Mouse (Mus musculus) liver, embryonic 14.5 days (tissue): ENCODE measurements around the gene Slc16a11. TPM values are rescaled to one million over a fixed set of nuclear protein-coding genes. Genes with fewer than 3 reads are reported as not detected.
"Not testable (repeated sequence)": the region's sequence is repeated elsewhere in the genome, so short reads cannot be mapped to it uniquely, and the experiment has no call there.

Experiments
- ATAC-seq: fragments of 200-750 bp; cut with Nextera tagmentation; 2 replicates; pipeline ENCODE4 v1.8.0; 2017; ENCODE audit warnings: moderate number of reproducible peaks, mild to moderate bottlenecking, moderate library complexity; ENCODE audit not compliant: insufficient read depth
- DNase-seq, 3 experiments: peaks; one replicate each; pipeline ENCODE4 v3.0.0-alpha.2; 2012 to 2013; ENCODE audit warnings: low read depth in 3 of 3, low spot score in 3 of 3
- H3K27ac ChIP-seq: fragments of 300-500 bp; sonication (generic); 2 replicates; pipeline ENCODE4 v1.5.1; 2014; ENCODE audit warnings: moderate library complexity, mild to moderate bottlenecking, control low read depth, inconsistent platforms
- H3K27me3 ChIP-seq: fragments of 300-500 bp; sonication (generic); 2 replicates; pipeline ENCODE4 v1.6.1; 2014; ENCODE audit warnings: mild to moderate bottlenecking, low read length, moderate library complexity; ENCODE audit not compliant: control insufficient read depth, insufficient read depth
- H3K36me3 ChIP-seq: fragments of 300-500 bp; sonication (generic); replicated peaks from 2 replicates; pipeline ENCODE4 v1.6.1; 2014; ENCODE audit warnings: low read depth; ENCODE audit not compliant: control insufficient read depth, insufficient read depth
- H3K4me1 ChIP-seq, 2 experiments: fragments of 200-500 bp in 1 of 2; fragments of 300-500 bp in 1 of 2; sonication (generic) in 1 of 2; replicated peaks; 2 replicates each; pipeline ENCODE4 v1.6.1; 2012 to 2014; ENCODE audit warnings: antibody characterized with exemption in 1 of 2, inconsistent platforms in 1 of 2, low read length in 1 of 2; ENCODE audit not compliant: control insufficient read depth in 2 of 2, insufficient read depth in 2 of 2
- H3K4me2 ChIP-seq: fragments of 300-500 bp; sonication (generic); 2 replicates; pipeline ENCODE4 v1.6.1; 2014; ENCODE audit warnings: low read depth, mild to moderate bottlenecking, control low read depth, moderate library complexity
- H3K4me3 ChIP-seq, 2 experiments: fragments of 200-500 bp in 1 of 2; fragments of 300-500 bp in 1 of 2; sonication (generic) in 1 of 2; 2 replicates each; pipeline ENCODE4 v1.5.1; 2012 to 2014; ENCODE audit warnings: low read depth in 2 of 2, low read length in 2 of 2, mild to moderate bottlenecking in 2 of 2, control low read depth in 1 of 2, inconsistent platforms in 1 of 2, moderate library complexity in 1 of 2; ENCODE audit not compliant: insufficient read depth in 1 of 2
- H3K9ac ChIP-seq: fragments of 300-500 bp; sonication (generic); replicated peaks from 2 replicates; pipeline ENCODE4 v1.6.1; 2014; ENCODE audit warnings: mild to moderate bottlenecking, control low read depth, moderate library complexity
- H3K9me3 ChIP-seq: fragments of 300-500 bp; sonication (generic); 2 replicates; pipeline ENCODE4 v1.6.1; 2016; ENCODE audit warnings: low read length, mixed read lengths; ENCODE audit not compliant: control insufficient read depth
- CTCF ChIP-seq: IDR thresholded peaks from 2 replicates; pipeline ENCODE4 v1.5.1; 2016; ENCODE audit warnings: antibody characterized with exemption, low read depth, control low read depth
- EP300 ChIP-seq: IDR thresholded peaks from 2 replicates; pipeline ENCODE4 v1.6.1; 2016; ENCODE audit warnings: antibody characterized with exemption, low read depth
- WGBS: fragments of 180-500 bp; shearing (Covaris S2); extraction: QIAGEN DNeasy Blood & Tissue Kit; methylation state at CpG from one replicate; pipeline ENCODE4 v1.1.7; 2014; ENCODE audit not compliant: insufficient replicate concordance; 5-methylcytosine and 5-hydroxymethylcytosine counted together
- polyA plus RNA-seq, 2 experiments: library from polyadenylated mRNA; depleted of rRNA in 1 of 2; stranded (reverse) in 1 of 2; unstranded in 1 of 2; fragments of >200 nt; fragmentation: Nextera tagmentation in 1 of 2; extraction: Ambion mirVana in 1 of 2; gene quantifications; 2 replicates each; pipeline versions ENCODE4 v1.2.1 to v1.2.3; 2012 to 2014

Slc16a11 gene
- polyA plus RNA-seq (2012; rRNA removed) (0.52 and 0.79 TPM in 2 replicates), polyA plus RNA-seq (2014; fragmentation: Nextera tagmentation; extraction: Ambion mirVana) (0.47 TPM in 2 replicates)

GRCm38 (mm10) chr11:70212423-70212822 is at the start of gene Slc16a11:
Gene Slc16a11 (plus strand): TSS chr11:70212752.
- DNase-seq (no peak), ATAC-seq (no peak)
- Histone ChIP-seq H3K4me2 (peak within 1 kb of the TSS; percentile 43; the same call in 1 of the 2 replicates), H3K36me3 (no peaks in the 10 kb centered on the region), H3K9me3 (no peaks in the 10 kb centered on the region), H3K9ac (no peak within 1 kb of the TSS), H3K27me3 (peaks cover 44% of the 10 kb centered on the region), H3K4me3 (no peak within 1 kb of the TSS), H3K27ac (no peak within 1 kb of the TSS), H3K4me1 (no peaks in the 10 kb centered on the region)
- WGBS, result 56% methylated on average over 6 of the region's 6 CpGs
- TF ChIP-seq CTCF (no peak), EP300 (no peak)

- Histone ChIP-seq H3K9ac (no peak overlapping the region), H3K4me2 (no peak overlapping the region), H3K36me3 (no peaks in the 10 kb centered on the region), H3K27ac (no peak overlapping the region), H3K27me3 (no peaks in the 10 kb centered on the region), H3K4me1 (no peaks in the 10 kb centered on the region), H3K4me3 (no peak overlapping the region), H3K9me3 (no peaks in the 10 kb centered on the region)
- no peak for TF ChIP-seq CTCF
- TF ChIP-seq EP300, result no peak
- DNase-seq (no peak), ATAC-seq (no peak)
- 40% methylated on average over 16 of the region's 16 CpGs for WGBS
Measured at GRCm38 (mm10) chr11:70165972-70166921, 46.3 kb upstream of the Slc16a11 start.

- H3K9me3 ChIP-seq, result no peaks in the 10 kb centered on the region
- H3K27me3 ChIP-seq, result no peaks in the 10 kb centered on the region
- H3K4me2 ChIP-seq, result no peak overlapping the region
- ATAC-seq, result no peak
- no peaks in the 10 kb centered on the region for H3K4me1 ChIP-seq
- H3K36me3 ChIP-seq, result no peaks in the 10 kb centered on the region
- H3K9ac ChIP-seq, result no peak overlapping the region
- TF ChIP-seq EP300 (no peak), CTCF (no peak)
- no peak overlapping the region for H3K4me3 ChIP-seq
- no peak for DNase-seq
- WGBS, result 53% methylated on average over 7 of the region's 7 CpGs
- no peak overlapping the region for H3K27ac ChIP-seq
Measured at GRCm38 (mm10) chr11:70168136-70168535, 44.4 kb upstream of the Slc16a11 start.

- not testable (repeated sequence) for ATAC-seq
- 65% methylated on average over 7 of the region's 7 CpGs for WGBS
Measured at GRCm38 (mm10) chr11:70169471-70169870, 43.1 kb upstream of the Slc16a11 start.

GRCm38 (mm10) chr11:70170291-70170690 is 42.3 kb upstream of the Slc16a11 start:
- Histone ChIP-seq H3K4me3 (no peak overlapping the region), H3K27me3 (no peaks in the 10 kb centered on the region), H3K27ac (no peak overlapping the region), H3K9me3 (no peaks in the 10 kb centered on the region), H3K4me1 (no peaks in the 10 kb centered on the region), H3K9ac (no peak overlapping the region), H3K36me3 (no peaks in the 10 kb centered on the region), H3K4me2 (no peak overlapping the region)
- WGBS, result 67% methylated on average over 7 of the region's 7 CpGs
- no peak for ATAC-seq
- TF ChIP-seq EP300 (no peak), CTCF (no peak)
- DNase-seq, result no peak

More at GRCm38 (mm10) chr11:70169471-70169870, 43.1 kb upstream of the Slc16a11 start:
- H3K27ac ChIP-seq, H3K27me3 ChIP-seq, H3K4me3 ChIP-seq, H3K36me3 ChIP-seq, H3K4me2 ChIP-seq, H3K9ac ChIP-seq, H3K9me3 ChIP-seq, DNase-seq, H3K4me1 ChIP-seq: not testable (repeated sequence)
